Mouse (Mus musculus) hindbrain, embryonic 15.5 days (tissue): ENCODE measurements around the gene Rnf167. TPM values are rescaled to one million over a fixed set of nuclear protein-coding genes. Genes with fewer than 3 reads are reported as not detected.

Experiments
- ATAC-seq: fragments of 200-750 bp; cut with Nextera tagmentation; 2 replicates; pipeline ENCODE4 v1.8.0; 2017; ENCODE audit warnings: low read depth, moderate number of reproducible peaks, moderate TSS enrichment; ENCODE audit not compliant: low FRiP score
- H3K27ac ChIP-seq: fragments of 300-500 bp; sonication (generic); replicated peaks from 2 replicates; pipeline ENCODE4 v1.5.1; 2015; ENCODE audit warnings: mild to moderate bottlenecking, inconsistent platforms
- H3K27me3 ChIP-seq: fragments of 300-500 bp; sonication (generic); 2 replicates; pipeline ENCODE4 v1.6.1; 2015; ENCODE audit warnings: control low read depth, inconsistent platforms
- H3K36me3 ChIP-seq: fragments of 300-500 bp; sonication (generic); 2 replicates; pipeline ENCODE4 v1.6.1; 2015; ENCODE audit warnings: control low read depth, inconsistent platforms
- H3K4me1 ChIP-seq: fragments of 300-500 bp; sonication (generic); replicated peaks from 2 replicates; pipeline ENCODE4 v1.6.1; 2015; ENCODE audit warnings: control low read depth, inconsistent platforms
- H3K4me2 ChIP-seq: fragments of 300-500 bp; sonication (generic); 2 replicates; pipeline ENCODE4 v1.6.1; 2015; ENCODE audit warnings: moderate library complexity, mild to moderate bottlenecking, inconsistent platforms
- H3K4me3 ChIP-seq: fragments of 300-500 bp; sonication (generic); 2 replicates; pipeline ENCODE4 v1.5.1; 2015; ENCODE audit warnings: mild to moderate bottlenecking, inconsistent platforms
- H3K9ac ChIP-seq: fragments of 300-500 bp; sonication (generic); 2 replicates; pipeline ENCODE4 v1.6.1; 2015; ENCODE audit warnings: inconsistent platforms
- H3K9me3 ChIP-seq: fragments of 300-500 bp; sonication (generic); 2 replicates; pipeline ENCODE4 v1.6.1; 2016; ENCODE audit warnings: control low read depth, inconsistent platforms
- WGBS: fragments of 180-500 bp; shearing (Covaris S2); methylation state at CpG from one replicate; pipeline ENCODE4 v1.1.7; 2015; 5-methylcytosine and 5-hydroxymethylcytosine counted together
- polyA plus RNA-seq: library from polyadenylated mRNA; unstranded; fragments of >200 nt; fragmentation: Nextera tagmentation; extraction: Ambion mirVana; gene quantifications from 2 replicates; pipeline ENCODE4 v1.2.1, GENCODE M21; 2015

Rnf167 gene
- polyA plus RNA-seq, 1 experiment from 2014 or later, result 109 TPM

GRCm38 (mm10) chr11:70652029-70652883, 5.2 kb downstream of the Rnf167 start:
- 73% methylated on average over 12 of the region's 12 CpGs for WGBS
- H3K27ac ChIP-seq, result no peak overlapping the region
- H3K4me1 ChIP-seq, result peaks cover 66% of the 10 kb centered on the region

GRCm38 (mm10) chr11:70652884-70653344, 5.9 kb downstream of the Rnf167 start:
- H3K27me3 ChIP-seq, result no peaks in the 10 kb centered on the region
- no peak for ATAC-seq
- H3K4me1 ChIP-seq, result peaks cover 62% of the 10 kb centered on the region
- H3K4me2 ChIP-seq, result peak overlapping the region; percentile 77
- WGBS, result 66% methylated on average over 6 of the region's 6 CpGs
- peak overlapping the region; percentile 98 for H3K27ac ChIP-seq
- peaks cover 34% of the 10 kb centered on the region for H3K36me3 ChIP-seq
- H3K9me3 ChIP-seq, result no peaks in the 10 kb centered on the region
- H3K9ac ChIP-seq, result peak overlapping the region; percentile 98
- peak overlapping the region; percentile 98 for H3K4me3 ChIP-seq

More at GRCm38 (mm10) chr11:70652029-70652883, 5.2 kb downstream of the Rnf167 start:
- no peak for ATAC-seq
- Histone ChIP-seq H3K4me3 (peak overlapping the region; percentile 98), H3K36me3 (peaks cover 34% of the 10 kb centered on the region), H3K9me3 (no peaks in the 10 kb centered on the region), H3K9ac (peak overlapping the region; percentile 98; the same call in 1 of the 2 replicates), H3K27me3 (no peaks in the 10 kb centered on the region), H3K4me2 (peak overlapping the region; percentile 77)

- H3K9me3 ChIP-seq, result no peaks in the 10 kb centered on the region
- H3K36me3 ChIP-seq, result peaks cover 34% of the 10 kb centered on the region
- peak overlapping the region; percentile 77 for H3K4me2 ChIP-seq
- peaks cover 56% of the 10 kb centered on the region for H3K4me1 ChIP-seq
- ATAC-seq, result peak; percentile 59
- peak overlapping the region; percentile 98 for H3K9ac ChIP-seq
- peak overlapping the region; percentile 98 for H3K4me3 ChIP-seq
- WGBS, result under 1% methylated on average over 62 of the region's 63 CpGs
- peak overlapping the region; percentile 98 for H3K27ac ChIP-seq
- H3K27me3 ChIP-seq, result no peaks in the 10 kb centered on the region
These were observed 6.5 kb downstream of the Rnf167 start for GRCm38 (mm10) chr11:70653345-70654197.

GRCm38 (mm10) chr11:70654198-70654922, 7.3 kb downstream of the Rnf167 start, which contains the start of gene Pfn1:
TSS of gene Pfn1 (minus strand) at chr11:70654644.
- Histone ChIP-seq H3K9ac (peak within 1 kb of the TSS; percentile 98), H3K9me3 (no peaks in the 10 kb centered on the region), H3K27me3 (no peaks in the 10 kb centered on the region), H3K4me2 (peak within 1 kb of the TSS; percentile 77), H3K36me3 (peaks cover 29% of the 10 kb centered on the region), H3K27ac (peak within 1 kb of the TSS; percentile 98), H3K4me1 (peaks cover 48% of the 10 kb centered on the region), H3K4me3 (peak within 1 kb of the TSS; percentile 98)
- peak; percentile 42 for ATAC-seq
- under 1% methylated on average over 53 of the region's 61 CpGs for WGBS

GRCm38 (mm10) chr11:70654923-70655570, 8.0 kb downstream of the Rnf167 start:
- Histone ChIP-seq H3K4me1 (peaks cover 48% of the 10 kb centered on the region), H3K36me3 (peaks cover 22% of the 10 kb centered on the region), H3K27ac (peak overlapping the region; percentile 98), H3K9ac (peak overlapping the region; percentile 98), H3K27me3 (no peaks in the 10 kb centered on the region), H3K4me3 (peak overlapping the region; percentile 98), H3K9me3 (no peaks in the 10 kb centered on the region), H3K4me2 (peak overlapping the region; percentile 77)
- under 1% methylated on average over 48 of the region's 48 CpGs for WGBS
- peak; percentile 71 for ATAC-seq

GRCm38 (mm10) chr11:70655571-70656455, 8.8 kb downstream of the Rnf167 start:
- peak overlapping the region; percentile 98 for H3K4me3 ChIP-seq
- ATAC-seq, result no peak
- no peaks in the 10 kb centered on the region for H3K27me3 ChIP-seq
- peak overlapping the region; percentile 98 for H3K9ac ChIP-seq
- H3K36me3 ChIP-seq, result peaks cover 14% of the 10 kb centered on the region
- H3K4me2 ChIP-seq, result peak overlapping the region; percentile 77
- H3K27ac ChIP-seq, result peak overlapping the region; percentile 98
- no peaks in the 10 kb centered on the region for H3K9me3 ChIP-seq
- peaks cover 46% of the 10 kb centered on the region for H3K4me1 ChIP-seq
- under 1% methylated on average over 59 of the region's 61 CpGs for WGBS

GRCm38 (mm10) chr11:70656456-70656927, 9.5 kb downstream of the Rnf167 start:
- H3K9me3 ChIP-seq, result no peaks in the 10 kb centered on the region
- H3K9ac ChIP-seq, result peak overlapping the region; percentile 98; the same call in 1 of the 2 replicates
- peak overlapping the region; percentile 98 for H3K4me3 ChIP-seq
- H3K36me3 ChIP-seq, result peaks cover 8% of the 10 kb centered on the region
- no peaks in the 10 kb centered on the region for H3K27me3 ChIP-seq
- 0 out of 2 replicates have a peak overlapping the region, but pooled peaks have one; percentile 98 for H3K27ac ChIP-seq
- WGBS, result 6% methylated on average over 16 of the region's 16 CpGs
- H3K4me1 ChIP-seq, result peaks cover 41% of the 10 kb centered on the region
- ATAC-seq, result no peak
- peak overlapping the region; percentile 77 for H3K4me2 ChIP-seq

- Histone ChIP-seq H3K4me3 (peak within 1 kb of the TSS; percentile 98), H3K9me3 (no peaks in the 10 kb centered on the region), H3K4me2 (peak within 1 kb of the TSS; percentile 77), H3K27ac (peak within 1 kb of the TSS; percentile 98), H3K4me1 (peaks cover 36% of the 10 kb centered on the region), H3K36me3 (peaks cover 4% of the 10 kb centered on the region; the same call in 1 of the 2 replicates), H3K27me3 (no peaks in the 10 kb centered on the region), H3K9ac (peak within 1 kb of the TSS; percentile 98)
- WGBS, result 4% methylated on average over 3 of the region's 3 CpGs
- no peak for ATAC-seq
These were observed 9.9 kb downstream of the Rnf167 start, which contains the start of gene Eno3 for GRCm38 (mm10) chr11:70656964-70657363. TSS of gene Eno3 (plus strand) at chr11:70657202.

- ATAC-seq, result no peak
- no peak overlapping the region for H3K27ac ChIP-seq
- no peaks in the 10 kb centered on the region for H3K9me3 ChIP-seq
- H3K4me2 ChIP-seq, result no peak overlapping the region
- H3K4me3 ChIP-seq, result no peak overlapping the region
- peaks cover 3% of the 10 kb centered on the region for H3K36me3 ChIP-seq
- peaks cover 30% of the 10 kb centered on the region for H3K4me1 ChIP-seq
- no peak overlapping the region for H3K9ac ChIP-seq
- WGBS, result 59% methylated on average over 6 of the region's 6 CpGs
- no peaks in the 10 kb centered on the region for H3K27me3 ChIP-seq
These were observed 10.5 kb downstream of the Rnf167 start for GRCm38 (mm10) chr11:70657573-70657972.

GRCm38 (mm10) chr11:70657991-70658390, 11.0 kb downstream of the Rnf167 start:
- Histone ChIP-seq H3K36me3 (peaks cover 7% of the 10 kb centered on the region), H3K4me2 (no peak overlapping the region), H3K27me3 (no peaks in the 10 kb centered on the region), H3K27ac (no peak overlapping the region), H3K4me3 (no peak overlapping the region), H3K9ac (no peak overlapping the region), H3K9me3 (no peaks in the 10 kb centered on the region), H3K4me1 (peaks cover 26% of the 10 kb centered on the region)
- no peak for ATAC-seq
- 61% methylated on average over 9 of the region's 9 CpGs for WGBS
